Mouse (Mus musculus) neural tube, embryonic 12.5 days (tissue): ENCODE data around the gene Mt3. TPM values are rescaled to one million over a fixed set of nuclear protein-coding genes. Genes with fewer than 3 reads are reported as not detected.
A peak's percentile ranks its signal among the peaks of the same experiment; 100 is the strongest.

ENCODE experiments used
- ATAC-seq: fragments of 200-750 bp; cut with Nextera tagmentation; 2 replicates; pipeline ENCODE4 v1.8.0; 2017; ENCODE audit warnings: low read depth, mild to moderate bottlenecking, moderate TSS enrichment, moderate library complexity; ENCODE audit not compliant: low FRiP score
- H3K27ac ChIP-seq: fragments of 300-500 bp; sonication (generic); 2 replicates; pipeline ENCODE4 v1.5.1; 2016
- H3K27me3 ChIP-seq: fragments of 300-500 bp; sonication (generic); replicated peaks from 2 replicates; pipeline ENCODE4 v1.6.1; 2016; ENCODE audit warnings: mild to moderate bottlenecking
- H3K36me3 ChIP-seq: fragments of 300-500 bp; sonication (generic); 2 replicates; pipeline ENCODE4 v1.6.1; 2016; ENCODE audit warnings: mild to moderate bottlenecking
- H3K4me1 ChIP-seq: fragments of 300-500 bp; sonication (generic); 2 replicates; pipeline ENCODE4 v1.6.1; 2016
- H3K4me2 ChIP-seq: fragments of 300-500 bp; sonication (generic); replicated peaks from 2 replicates; pipeline ENCODE4 v1.6.1; 2016; ENCODE audit warnings: mild to moderate bottlenecking
- H3K4me3 ChIP-seq: fragments of 300-500 bp; sonication (generic); 2 replicates; pipeline ENCODE4 v1.5.1; 2016
- H3K9ac ChIP-seq: fragments of 300-500 bp; sonication (generic); 2 replicates; pipeline ENCODE4 v1.6.1; 2016; ENCODE audit warnings: mild to moderate bottlenecking
- H3K9me3 ChIP-seq: fragments of 300-500 bp; sonication (generic); 2 replicates; pipeline ENCODE4 v1.6.1; 2016; ENCODE audit warnings: mild to moderate bottlenecking
- WGBS: fragments of 180-500 bp; shearing (Covaris S2); methylation state at CpG from one replicate; pipeline ENCODE4 v1.1.7; 2016; 5-methylcytosine and 5-hydroxymethylcytosine counted together
- polyA plus RNA-seq: library from polyadenylated mRNA; unstranded; fragments of >200 nt; fragmentation: Nextera tagmentation; extraction: Ambion mirVana; gene quantifications from 2 replicates; pipeline ENCODE4 v1.2.1, GENCODE M21; 2016

Mt3 gene
- polyA plus RNA-seq, result 19.0 and 24.8 TPM in 2 replicates

GRCm38 (mm10) chr8:94152513-94153300 lies at the start of gene Mt3:
Mt3 (plus strand) TSS chr8:94152607.
- no peaks in the 10 kb centered on the region for H3K36me3 ChIP-seq
- peaks cover 15% of the 10 kb centered on the region for H3K27me3 ChIP-seq
- under 1% methylated on average over 29 of the region's 29 CpGs for WGBS
- peak within 1 kb of the TSS; percentile 35 for H3K4me3 ChIP-seq
- peak within 1 kb of the TSS; percentile 48; the same call in 1 of the 2 replicates for H3K9ac ChIP-seq
- peak; percentile 76 for ATAC-seq
- peaks cover 18% of the 10 kb centered on the region for H3K4me1 ChIP-seq
- H3K27ac ChIP-seq, result no peak within 1 kb of the TSS
- no peaks in the 10 kb centered on the region for H3K9me3 ChIP-seq
- peak within 1 kb of the TSS; percentile 68 for H3K4me2 ChIP-seq

GRCm38 (mm10) chr8:94104146-94104545 lies 48.3 kb upstream of the Mt3 start:
- Histone ChIP-seq H3K4me1 (no peaks in the 10 kb centered on the region), H3K4me3 (no peak overlapping the region), H3K27me3 (no peaks in the 10 kb centered on the region), H3K27ac (no peak overlapping the region), H3K9me3 (no peaks in the 10 kb centered on the region), H3K36me3 (no peaks in the 10 kb centered on the region), H3K9ac (no peak overlapping the region), H3K4me2 (no peak overlapping the region)
- no peak for ATAC-seq
- WGBS, result 58% methylated on average over 5 of the region's 5 CpGs

- no peak overlapping the region for H3K27ac ChIP-seq
- ATAC-seq, result no peak
- H3K9ac ChIP-seq, result no peak overlapping the region
- H3K9me3 ChIP-seq, result no peaks in the 10 kb centered on the region
- H3K4me2 ChIP-seq, result no peak overlapping the region
- H3K4me3 ChIP-seq, result no peak overlapping the region
- no peaks in the 10 kb centered on the region for H3K36me3 ChIP-seq
- no peaks in the 10 kb centered on the region for H3K27me3 ChIP-seq
- WGBS, result 83% methylated on average over 3 of the region's 3 CpGs
- no peaks in the 10 kb centered on the region for H3K4me1 ChIP-seq
Measured at GRCm38 (mm10) chr8:94107871-94108270, 44.5 kb upstream of the Mt3 start.

DNA sequence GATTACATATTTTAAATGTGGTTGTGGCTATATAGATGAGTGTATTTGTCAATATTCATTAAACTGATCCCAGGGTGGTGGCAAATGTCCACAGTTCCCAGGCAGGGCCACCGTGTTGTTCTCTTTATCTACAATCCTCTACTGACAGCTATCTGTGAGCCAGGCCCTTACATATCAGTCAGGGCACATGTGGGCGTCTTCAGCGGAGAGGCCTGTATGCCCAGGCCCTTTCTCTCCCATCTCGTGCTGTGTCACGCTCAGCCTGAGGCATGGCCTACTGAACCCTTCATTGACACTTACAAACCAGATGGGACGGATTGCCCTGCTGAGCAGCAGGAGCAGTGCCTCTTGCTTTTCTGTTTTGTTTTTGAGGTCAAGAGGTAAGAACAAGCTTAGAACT lies 43.0 kb upstream of the Mt3 start:
- H3K4me3 ChIP-seq, result no peak overlapping the region
- ATAC-seq, result no peak
- H3K4me1 ChIP-seq, result no peaks in the 10 kb centered on the region
- no peak overlapping the region for H3K4me2 ChIP-seq
- WGBS, result 72% methylated on average over 6 of the region's 6 CpGs
- no peaks in the 10 kb centered on the region for H3K9me3 ChIP-seq
- H3K27me3 ChIP-seq, result no peaks in the 10 kb centered on the region
- H3K36me3 ChIP-seq, result no peaks in the 10 kb centered on the region
- no peak overlapping the region for H3K9ac ChIP-seq
- H3K27ac ChIP-seq, result no peak overlapping the region

DNA sequence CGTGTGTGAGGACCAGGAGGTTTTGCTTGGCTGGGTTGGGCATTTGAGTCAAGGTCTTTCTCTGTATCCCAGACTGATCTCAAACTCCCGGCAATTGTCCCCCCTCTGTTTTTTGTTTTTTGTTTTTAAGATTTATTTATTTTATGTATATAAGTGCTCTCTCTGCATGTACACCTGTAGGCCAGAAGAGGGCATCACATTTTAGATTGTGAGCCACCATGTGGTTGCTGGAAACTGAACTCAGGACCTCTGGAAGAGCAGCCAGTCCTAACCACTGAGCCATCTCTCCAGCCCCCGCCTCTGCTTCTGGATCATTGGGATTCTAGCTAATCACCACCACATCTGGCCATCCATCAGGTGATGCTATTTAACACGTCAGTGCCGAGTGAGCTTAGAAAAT lies 42.6 kb upstream of the Mt3 start:
- WGBS, result 73% methylated on average over 5 of the region's 5 CpGs
- H3K27me3 ChIP-seq, result no peaks in the 10 kb centered on the region
- H3K4me2 ChIP-seq, result no peak overlapping the region
- H3K4me1 ChIP-seq, result no peaks in the 10 kb centered on the region
- no peaks in the 10 kb centered on the region for H3K9me3 ChIP-seq
- H3K4me3 ChIP-seq, result no peak overlapping the region
- no peaks in the 10 kb centered on the region for H3K36me3 ChIP-seq
- no peak overlapping the region for H3K27ac ChIP-seq
- H3K9ac ChIP-seq, result no peak overlapping the region
- ATAC-seq, result no peak

- Histone ChIP-seq H3K9ac (no peak overlapping the region), H3K4me1 (no peaks in the 10 kb centered on the region), H3K27me3 (no peaks in the 10 kb centered on the region), H3K4me2 (no peak overlapping the region), H3K27ac (no peak overlapping the region), H3K4me3 (no peak overlapping the region), H3K36me3 (no peaks in the 10 kb centered on the region), H3K9me3 (no peaks in the 10 kb centered on the region)
- 77% methylated on average over 6 of the region's 6 CpGs for WGBS
- ATAC-seq, result no peak
Measured at GRCm38 (mm10) chr8:94110526-94111177, 41.8 kb upstream of the Mt3 start.

GRCm38 (mm10) chr8:94113435-94113834 lies 39.0 kb upstream of the Mt3 start:
- Histone ChIP-seq H3K27ac (no peak overlapping the region), H3K9ac (no peak overlapping the region), H3K36me3 (no peaks in the 10 kb centered on the region), H3K4me2 (no peak overlapping the region), H3K27me3 (0 out of 2 replicates have a peak, but pooled peaks cover 3% of the 10 kb centered on the region), H3K4me3 (no peak overlapping the region), H3K9me3 (no peaks in the 10 kb centered on the region), H3K4me1 (0 out of 2 replicates have a peak, but pooled peaks cover under 1% of the 10 kb centered on the region)
- no peak for ATAC-seq
- WGBS, result 52% methylated on average over 1 of the region's 1 CpGs

GRCm38 (mm10) chr8:94113972-94114371 lies 38.4 kb upstream of the Mt3 start:
- Histone ChIP-seq H3K4me3 (no peak overlapping the region), H3K9me3 (no peaks in the 10 kb centered on the region), H3K9ac (no peak overlapping the region), H3K27me3 (0 out of 2 replicates have a peak, but pooled peaks cover 3% of the 10 kb centered on the region), H3K4me1 (peaks cover 5% of the 10 kb centered on the region; the same call in 1 of the 2 replicates), H3K36me3 (no peaks in the 10 kb centered on the region), H3K4me2 (no peak overlapping the region), H3K27ac (no peak overlapping the region)
- 77% methylated on average over 2 of the region's 2 CpGs for WGBS
- no peak for ATAC-seq

GRCm38 (mm10) chr8:94118776-94119430 lies 33.5 kb upstream of the Mt3 start:
- ATAC-seq, result peak; percentile 95
- peak overlapping the region; percentile 38 for H3K4me2 ChIP-seq
- 0 out of 2 replicates have a peak, but pooled peaks cover 3% of the 10 kb centered on the region for H3K27me3 ChIP-seq
- peaks cover 24% of the 10 kb centered on the region for H3K4me1 ChIP-seq
- no peaks in the 10 kb centered on the region for H3K36me3 ChIP-seq
- H3K9ac ChIP-seq, result no peak overlapping the region
- WGBS, result under 1% methylated on average over 6 of the region's 6 CpGs
- no peak overlapping the region for H3K4me3 ChIP-seq
- no peaks in the 10 kb centered on the region for H3K9me3 ChIP-seq
- peak overlapping the region; percentile 72; the same call in 1 of the 2 replicates for H3K27ac ChIP-seq

DNA sequence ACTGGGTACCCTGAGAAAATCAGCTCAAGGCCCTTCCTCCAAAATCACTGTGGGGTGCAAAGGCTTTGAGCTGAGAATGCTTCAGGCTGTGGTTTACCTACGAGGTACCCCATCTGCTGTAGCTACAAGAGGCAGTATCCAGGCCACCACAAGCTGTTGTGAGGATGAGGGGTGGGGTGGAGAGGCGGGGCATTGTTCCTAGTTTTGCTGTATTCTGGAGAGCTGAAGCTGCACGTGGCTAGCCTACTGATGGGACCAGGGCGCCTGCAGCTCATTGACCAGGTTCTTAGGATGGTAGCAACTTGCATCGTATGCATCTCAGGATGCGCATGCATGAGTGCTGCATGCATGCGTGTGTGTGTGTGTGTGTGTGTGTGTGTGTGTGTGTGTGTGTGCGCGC lies 30.8 kb upstream of the Mt3 start:
- 78% methylated on average over 9 of the region's 9 CpGs for WGBS
- no peak overlapping the region for H3K27ac ChIP-seq
- no peak overlapping the region for H3K4me3 ChIP-seq
- H3K27me3 ChIP-seq, result 0 out of 2 replicates have a peak, but pooled peaks cover 3% of the 10 kb centered on the region
- H3K9me3 ChIP-seq, result no peaks in the 10 kb centered on the region
- H3K4me1 ChIP-seq, result peaks cover 24% of the 10 kb centered on the region
- no peak for ATAC-seq
- H3K9ac ChIP-seq, result no peak overlapping the region
- no peak overlapping the region for H3K4me2 ChIP-seq
- no peaks in the 10 kb centered on the region for H3K36me3 ChIP-seq

GRCm38 (mm10) chr8:94122711-94123468 lies 29.5 kb upstream of the Mt3 start:
- ATAC-seq, result no peak
- Histone ChIP-seq H3K27me3 (no peaks in the 10 kb centered on the region), H3K9me3 (no peaks in the 10 kb centered on the region), H3K4me2 (no peak overlapping the region), H3K4me3 (no peak overlapping the region), H3K27ac (no peak overlapping the region), H3K36me3 (no peaks in the 10 kb centered on the region), H3K9ac (no peak overlapping the region), H3K4me1 (peaks cover 24% of the 10 kb centered on the region)
- 55% methylated on average over 8 of the region's 8 CpGs for WGBS
